Mouse (Mus musculus) cerebral cortex, adult 2 months (tissue): ENCODE results near the gene Crat.

Experiments used
- WGBS: fragments of 180-500 bp; shearing (Covaris S2); methylation state at CpG from one replicate; pipeline ENCODE4 v1.1.7; 2018; 5-methylcytosine and 5-hydroxymethylcytosine counted together

The Crat gene

GRCm38 (mm10) chr2:30440211-30440700 lies 24.6 kb upstream of the Crat start:
- WGBS, result 7% methylated on average over 3 of the region's 3 CpGs

- WGBS, result 77% methylated on average over 6 of the region's 6 CpGs
Measured at GRCm38 (mm10) chr2:30439631-30440030, 24.0 kb upstream of the Crat start.

GRCm38 (mm10) chr2:30437791-30438190 lies 22.2 kb upstream of the Crat start:
- WGBS, result 91% methylated on average over 4 of the region's 4 CpGs

GRCm38 (mm10) chr2:30436809-30437208 lies 21.2 kb upstream of the Crat start:
- 68% methylated on average over 4 of the region's 4 CpGs for WGBS

GRCm38 (mm10) chr2:30436156-30436545 lies 20.5 kb upstream of the Crat start:
- WGBS, result 72% methylated on average over 5 of the region's 5 CpGs

- WGBS, result 59% methylated on average over 5 of the region's 5 CpGs
Measured at GRCm38 (mm10) chr2:30435326-30436155, 19.9 kb upstream of the Crat start.

GRCm38 (mm10) chr2:30421432-30421831 lies 5.8 kb upstream of the Crat start:
- 43% methylated on average over 4 of the region's 4 CpGs for WGBS

GRCm38 (mm10) chr2:30419112-30419511 lies 3.5 kb upstream of the Crat start:
- WGBS, result 35% methylated on average over 10 of the region's 10 CpGs

GRCm38 (mm10) chr2:30418259-30418658 lies 2.6 kb upstream of the Crat start:
- 67% methylated on average over 6 of the region's 6 CpGs for WGBS

- WGBS, result 40% methylated on average over 5 of the region's 5 CpGs
Measured at GRCm38 (mm10) chr2:30417595-30418165, 2.1 kb upstream of the Crat start.

- 62% methylated on average over 6 of the region's 6 CpGs for WGBS
Measured at GRCm38 (mm10) chr2:30417154-30417553, 1.5 kb upstream of the Crat start.

- WGBS, result under 1% methylated on average over 7 of the region's 7 CpGs
Measured at GRCm38 (mm10) chr2:30416649-30416965, 994 bp upstream of the Crat start.

GRCm38 (mm10) chr2:30415936-30416648 lies 479 bp upstream of the Crat start, which contains the start of gene Ptpa:
TSS of gene Ptpa (plus strand) at chr2:30416039.
- under 1% methylated on average over 67 of the region's 67 CpGs for WGBS

- 39% methylated on average over 5 of the region's 5 CpGs for WGBS
Measured at GRCm38 (mm10) chr2:30414681-30415080, 932 bp downstream of the Crat start.

GRCm38 (mm10) chr2:30414101-30414500 lies 1.5 kb downstream of the Crat start:
- WGBS, result 58% methylated on average over 4 of the region's 4 CpGs

- WGBS, result 44% methylated on average over 16 of the region's 16 CpGs
Measured at GRCm38 (mm10) chr2:30413038-30413973, 2.3 kb downstream of the Crat start.

- WGBS, result 92% methylated on average over 5 of the region's 5 CpGs
Measured at GRCm38 (mm10) chr2:30409454-30410176, 6.0 kb downstream of the Crat start.

- 81% methylated on average over 8 of the region's 8 CpGs for WGBS
Measured at GRCm38 (mm10) chr2:30408452-30409100, 7.0 kb downstream of the Crat start.

GRCm38 (mm10) chr2:30407778-30408177 lies 7.8 kb downstream of the Crat start:
- WGBS, result 90% methylated on average over 10 of the region's 10 CpGs

GRCm38 (mm10) chr2:30407221-30407620 lies 8.4 kb downstream of the Crat start:
- 82% methylated on average over 2 of the region's 2 CpGs for WGBS
